Mouse (Mus musculus): ENCODE results near the gene Fchsd2. TPM values are rescaled to one million over a fixed set of nuclear protein-coding genes. Genes with fewer than 3 reads are reported as not detected.

Gene Fchsd2
- polyA plus RNA-seq, 1 experiment = 54.0 TPM

DNA sequence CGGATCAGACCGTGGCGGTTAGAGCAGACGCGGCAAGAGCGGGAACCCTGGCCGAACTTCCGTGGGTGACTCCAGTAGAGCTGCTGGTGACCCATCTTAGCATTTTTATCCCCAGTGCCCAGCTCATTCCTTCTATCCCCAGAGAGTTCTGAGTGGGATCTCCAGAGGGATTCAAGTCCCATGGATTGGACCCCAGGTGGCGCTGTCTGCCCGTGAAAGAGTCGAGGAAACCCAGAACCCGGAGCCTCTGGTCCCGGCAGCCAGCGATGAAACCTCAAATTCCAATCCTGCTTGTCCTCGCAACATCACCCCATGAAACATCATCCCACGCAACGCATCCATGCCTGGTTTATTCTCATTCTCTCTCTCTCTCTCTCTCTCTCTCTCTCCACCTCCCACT, 31.3 kb upstream of the Fchsd2 start:
- peak; percentile 91 for DNase-seq (ENCODE audit: low read depth)
- TF ChIP-seq POLR2A (IDR thresholded peaks at IDR 0.05; ENCODE audit: borderline replicate concordance, extremely low read depth, insufficient read depth, insufficient read length, poor library complexity, severe bottlenecking) (no peak), CTCF (IDR thresholded peaks at IDR 0.05; ENCODE audit: borderline replicate concordance, extremely low read depth, insufficient read depth, insufficient read length) (peak; percentile 92)

DNA sequence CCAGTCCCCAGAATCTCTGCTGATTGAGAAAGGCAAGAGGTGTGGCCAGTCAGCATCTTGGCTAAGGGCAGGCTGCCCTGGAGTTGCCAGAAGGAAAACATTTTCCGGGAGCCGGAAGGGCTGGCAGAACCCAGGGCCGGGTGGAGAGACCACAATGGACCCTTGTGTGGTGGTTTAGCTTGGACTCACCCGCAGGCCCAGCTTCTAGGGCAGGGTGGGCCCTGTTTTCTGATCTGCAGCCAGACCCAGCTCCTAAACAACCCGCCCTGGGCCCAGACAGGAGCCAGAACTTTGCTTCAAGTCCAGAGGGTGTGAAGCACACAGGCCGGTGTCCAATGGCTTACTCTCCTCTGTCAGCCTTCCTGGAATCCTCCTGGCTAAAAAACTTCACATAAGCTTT, 30.4 kb upstream of the Fchsd2 start:
- no peak for TF ChIP-seq CTCF (IDR thresholded peaks at IDR 0.05; ENCODE audit: borderline replicate concordance, extremely low read depth, insufficient read depth, insufficient read length)

DNA sequence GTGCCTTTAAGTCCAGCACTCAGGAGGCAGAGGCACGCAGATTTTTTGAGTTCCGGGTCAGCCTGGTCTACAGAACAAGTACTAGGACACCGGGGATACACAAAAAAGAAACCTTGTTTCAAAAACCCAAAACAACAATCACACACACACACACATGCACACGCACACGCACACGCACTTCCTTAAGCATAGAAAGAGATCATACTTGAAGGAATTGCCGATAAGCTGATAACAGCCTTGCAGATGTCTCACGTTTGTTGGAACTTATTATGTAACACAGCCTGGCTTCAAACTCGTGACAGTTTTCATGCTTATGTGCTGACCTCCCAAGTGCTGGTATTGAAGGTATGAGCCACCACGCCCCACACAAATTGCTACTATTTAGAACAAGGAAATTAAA, 29.1 kb upstream of the Fchsd2 start:
- TF ChIP-seq POLR2A (IDR thresholded peaks at IDR 0.05; ENCODE audit: borderline replicate concordance, extremely low read depth, insufficient read depth, insufficient read length, poor library complexity, severe bottlenecking) = no peak
- no peak for TF ChIP-seq CTCF (IDR thresholded peaks at IDR 0.05; ENCODE audit: borderline replicate concordance, extremely low read depth, insufficient read depth, insufficient read length)

More for the DNA sequence above, 30.4 kb upstream of the Fchsd2 start:
- no peak for DNase-seq (ENCODE audit: low read depth)

DNA sequence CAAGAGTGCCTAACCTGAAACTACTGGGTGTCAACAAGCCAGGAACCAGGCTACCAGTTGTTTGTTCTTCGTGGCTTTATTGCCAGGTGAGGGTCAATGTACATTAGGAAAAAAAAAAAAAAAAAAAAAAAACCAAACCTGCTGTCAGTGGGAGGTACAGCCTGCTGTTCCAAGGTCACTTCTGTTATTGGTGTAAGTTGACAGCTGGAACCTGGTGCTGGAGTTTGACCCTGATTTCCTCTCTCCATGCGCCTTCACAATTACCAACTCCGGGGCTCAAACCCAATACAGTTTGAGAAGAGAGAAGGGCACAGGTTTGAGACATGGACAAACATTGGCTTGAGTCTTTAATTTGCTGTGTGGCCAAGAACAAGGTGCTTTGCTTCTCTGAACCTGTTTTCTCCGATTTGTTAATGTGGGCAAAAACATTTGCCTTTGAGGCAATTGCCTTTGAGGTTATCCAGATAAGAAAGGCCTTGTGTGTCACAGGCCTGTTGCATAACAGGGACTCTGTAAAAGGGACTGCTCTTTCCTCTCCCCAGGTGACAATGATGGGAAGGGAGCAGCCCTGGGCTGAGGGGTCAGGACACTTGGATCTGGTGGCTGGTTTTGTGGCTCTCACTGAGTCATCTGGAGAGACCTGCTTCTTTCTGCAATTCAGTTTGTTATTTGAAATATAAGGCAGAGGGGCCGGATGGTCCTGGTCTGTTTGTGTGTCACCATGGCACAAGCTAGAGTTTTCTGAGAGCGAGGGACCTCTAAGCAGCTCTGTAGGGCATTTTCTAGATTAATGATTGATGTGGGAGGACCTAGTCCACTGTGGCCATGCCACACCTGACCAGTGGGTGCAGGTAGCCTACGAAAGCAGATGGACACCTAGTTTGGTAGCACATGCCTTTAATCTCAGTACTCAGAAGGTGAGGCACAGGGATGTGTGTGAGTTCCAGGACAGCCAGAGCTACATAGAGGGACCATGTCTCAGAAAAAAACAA, 27.7 kb upstream of the Fchsd2 start:
- no peak for DNase-seq (ENCODE audit: low read depth)
- TF ChIP-seq CTCF (IDR thresholded peaks at IDR 0.05; ENCODE audit: borderline replicate concordance, extremely low read depth, insufficient read depth, insufficient read length) (no peak), POLR2A (IDR thresholded peaks at IDR 0.05; ENCODE audit: borderline replicate concordance, extremely low read depth, insufficient read depth, insufficient read length, poor library complexity, severe bottlenecking) (no peak)

More for the DNA sequence above, 29.1 kb upstream of the Fchsd2 start:
- DNase-seq (ENCODE audit: low read depth) = no peak

DNA sequence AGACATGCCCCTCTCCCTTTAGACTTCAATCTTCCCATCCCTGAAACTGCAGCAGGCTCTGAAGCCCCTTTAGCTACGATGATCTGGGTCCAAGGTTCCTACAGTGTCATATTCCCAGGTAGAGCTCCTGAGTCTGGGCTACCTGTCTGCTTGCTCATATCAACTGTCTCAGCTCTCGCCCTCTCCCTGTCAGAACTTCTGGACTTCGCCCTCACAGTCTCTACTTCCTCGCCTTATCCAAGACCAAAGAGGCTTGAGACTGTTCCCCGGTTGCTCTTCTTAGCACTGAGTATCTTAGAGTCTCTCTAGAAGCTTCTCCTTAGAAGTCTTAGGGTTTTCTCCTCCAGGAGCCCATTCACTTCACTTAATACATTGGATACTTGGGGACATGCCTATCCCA, 26.7 kb upstream of the Fchsd2 start:
- DNase-seq (ENCODE audit: low read depth) = no peak
- TF ChIP-seq CTCF (IDR thresholded peaks at IDR 0.05; ENCODE audit: borderline replicate concordance, extremely low read depth, insufficient read depth, insufficient read length) (no peak), POLR2A (IDR thresholded peaks at IDR 0.05; ENCODE audit: borderline replicate concordance, extremely low read depth, insufficient read depth, insufficient read length, poor library complexity, severe bottlenecking) (no peak)

DNA sequence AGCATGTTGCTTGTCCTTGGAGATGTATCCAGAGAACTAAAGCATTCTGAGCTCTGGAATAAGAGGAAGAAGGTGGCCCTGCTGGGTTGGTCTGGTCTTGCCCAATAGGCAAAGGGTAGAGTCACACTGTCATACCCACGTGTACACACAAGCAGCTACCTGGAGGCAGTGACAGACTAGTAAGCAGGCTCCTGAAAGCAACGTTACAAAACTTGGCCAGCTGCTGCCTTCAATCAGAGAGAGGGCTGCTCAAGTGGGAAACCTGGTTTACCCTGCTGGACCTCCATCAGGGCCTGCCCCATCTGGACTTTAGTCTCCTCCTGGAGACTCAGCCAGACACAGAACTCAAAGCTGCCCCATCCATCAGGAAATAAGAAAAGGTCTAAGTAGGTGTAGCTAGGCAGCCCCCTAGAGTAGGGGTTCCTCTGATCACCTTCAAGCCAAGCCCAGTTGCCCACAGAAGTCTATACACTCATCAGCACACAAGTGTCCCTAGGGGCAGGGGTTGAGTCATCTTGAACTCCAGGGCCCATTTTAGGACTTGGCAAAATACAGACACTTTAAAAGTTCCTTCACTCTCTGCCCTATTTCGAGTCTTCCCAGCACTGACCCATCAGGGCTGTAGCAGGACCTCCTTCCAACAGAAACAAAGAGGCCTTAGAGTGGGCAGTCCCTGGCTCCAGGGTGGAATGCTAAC, 25.9 kb upstream of the Fchsd2 start:
- TF ChIP-seq POLR2A (IDR thresholded peaks at IDR 0.05; ENCODE audit: borderline replicate concordance, extremely low read depth, insufficient read depth, insufficient read length, poor library complexity, severe bottlenecking) = no peak
- no peak for TF ChIP-seq CTCF (IDR thresholded peaks at IDR 0.05; ENCODE audit: borderline replicate concordance, extremely low read depth, insufficient read depth, insufficient read length)
- DNase-seq (ENCODE audit: low read depth) = no peak

DNA sequence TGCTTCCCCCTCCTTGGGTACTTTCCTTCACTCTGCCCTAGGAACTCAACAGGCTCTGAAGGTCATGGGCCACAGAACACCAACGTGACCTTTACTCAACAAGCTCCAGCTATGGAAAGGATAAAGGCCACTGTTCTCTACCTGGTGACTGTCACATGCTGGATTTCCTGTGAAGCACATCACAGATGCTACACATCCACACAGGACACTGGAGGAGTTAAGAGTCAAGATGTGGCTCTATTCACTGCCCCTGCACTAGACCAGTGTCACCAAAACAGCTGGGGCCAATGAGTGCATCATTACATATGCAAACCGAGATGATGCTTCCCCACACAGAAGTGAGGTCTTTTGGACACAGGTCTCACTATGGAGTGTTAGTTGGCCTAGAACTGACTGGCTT, 25.1 kb upstream of the Fchsd2 start:
- DNase-seq (ENCODE audit: low read depth) = no peak
- TF ChIP-seq POLR2A (IDR thresholded peaks at IDR 0.05; ENCODE audit: borderline replicate concordance, extremely low read depth, insufficient read depth, insufficient read length, poor library complexity, severe bottlenecking) = no peak
- TF ChIP-seq CTCF (IDR thresholded peaks at IDR 0.05; ENCODE audit: borderline replicate concordance, extremely low read depth, insufficient read depth, insufficient read length) = no peak

DNA sequence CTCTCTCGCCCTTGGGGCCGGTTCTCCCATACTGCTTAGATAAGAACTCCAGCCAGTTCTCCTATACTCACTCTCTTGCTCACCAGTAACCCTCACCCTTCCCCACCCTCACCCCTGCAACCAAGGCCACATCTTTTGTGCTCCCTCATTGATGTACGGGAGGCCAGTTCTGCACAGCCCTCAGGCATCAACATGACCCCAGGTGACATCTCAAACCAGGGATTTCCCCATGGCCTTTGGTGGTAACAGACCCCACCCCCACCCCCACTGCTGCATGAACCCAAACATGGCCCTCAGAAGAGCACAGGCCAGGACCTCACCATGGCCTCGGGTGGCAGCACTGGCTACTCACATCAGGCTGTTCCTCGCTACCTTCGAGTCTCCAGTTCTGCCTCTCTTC, 23.4 kb upstream of the Fchsd2 start:
- TF ChIP-seq CTCF (IDR thresholded peaks at IDR 0.05; ENCODE audit: borderline replicate concordance, extremely low read depth, insufficient read depth, insufficient read length) (no peak), POLR2A (IDR thresholded peaks at IDR 0.05; ENCODE audit: borderline replicate concordance, extremely low read depth, insufficient read depth, insufficient read length, poor library complexity, severe bottlenecking) (no peak)
- no peak for DNase-seq (ENCODE audit: low read depth)

DNA sequence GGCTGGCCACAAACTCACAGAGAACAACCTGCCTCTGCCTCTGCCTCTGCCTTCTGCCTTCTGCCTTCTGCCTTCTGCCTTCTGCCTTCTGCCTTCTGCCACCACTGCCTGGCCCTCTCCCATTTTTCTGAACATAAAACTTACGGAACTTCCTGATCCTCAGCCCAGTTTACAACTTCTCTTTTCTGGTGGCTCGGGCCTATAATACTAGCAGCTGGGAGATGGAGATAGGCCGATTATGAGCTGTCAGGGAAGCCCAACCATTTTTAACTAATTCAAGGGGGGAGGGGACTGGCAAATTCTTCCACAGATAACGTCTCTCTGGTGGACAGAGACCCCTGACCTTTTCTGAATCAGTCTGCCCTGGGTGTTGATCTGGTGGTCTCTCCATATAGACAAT, 22.3 kb upstream of the Fchsd2 start:
- DNase-seq (ENCODE audit: low read depth) = no peak
- TF ChIP-seq POLR2A (IDR thresholded peaks at IDR 0.05; ENCODE audit: borderline replicate concordance, extremely low read depth, insufficient read depth, insufficient read length, poor library complexity, severe bottlenecking) (no peak), CTCF (IDR thresholded peaks at IDR 0.05; ENCODE audit: borderline replicate concordance, extremely low read depth, insufficient read depth, insufficient read length) (no peak)

DNA sequence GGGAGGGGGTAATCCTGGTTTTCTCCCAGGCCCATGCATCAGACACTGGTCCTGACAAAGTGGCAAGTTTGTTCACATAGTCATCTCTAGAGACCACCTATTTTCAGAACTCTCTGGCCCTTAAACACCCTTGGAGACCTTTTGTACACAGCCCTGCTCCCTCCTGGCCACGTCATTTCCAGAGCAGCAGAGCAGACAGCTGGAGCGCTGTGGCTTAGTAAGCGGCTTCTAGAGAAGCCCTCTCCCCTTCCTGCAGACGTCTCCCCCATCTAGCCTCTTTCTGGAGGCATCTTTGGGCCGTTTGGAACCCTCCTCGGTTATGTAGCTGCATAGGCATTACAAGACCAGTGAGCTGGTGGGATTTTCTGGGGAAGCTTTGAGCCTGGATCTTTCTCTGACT, 21.6 kb upstream of the Fchsd2 start:
- DNase-seq (ENCODE audit: low read depth) = no peak
- TF ChIP-seq CTCF (IDR thresholded peaks at IDR 0.05; ENCODE audit: borderline replicate concordance, extremely low read depth, insufficient read depth, insufficient read length) = no peak
- TF ChIP-seq POLR2A (IDR thresholded peaks at IDR 0.05; ENCODE audit: borderline replicate concordance, extremely low read depth, insufficient read depth, insufficient read length, poor library complexity, severe bottlenecking) = no peak

DNA sequence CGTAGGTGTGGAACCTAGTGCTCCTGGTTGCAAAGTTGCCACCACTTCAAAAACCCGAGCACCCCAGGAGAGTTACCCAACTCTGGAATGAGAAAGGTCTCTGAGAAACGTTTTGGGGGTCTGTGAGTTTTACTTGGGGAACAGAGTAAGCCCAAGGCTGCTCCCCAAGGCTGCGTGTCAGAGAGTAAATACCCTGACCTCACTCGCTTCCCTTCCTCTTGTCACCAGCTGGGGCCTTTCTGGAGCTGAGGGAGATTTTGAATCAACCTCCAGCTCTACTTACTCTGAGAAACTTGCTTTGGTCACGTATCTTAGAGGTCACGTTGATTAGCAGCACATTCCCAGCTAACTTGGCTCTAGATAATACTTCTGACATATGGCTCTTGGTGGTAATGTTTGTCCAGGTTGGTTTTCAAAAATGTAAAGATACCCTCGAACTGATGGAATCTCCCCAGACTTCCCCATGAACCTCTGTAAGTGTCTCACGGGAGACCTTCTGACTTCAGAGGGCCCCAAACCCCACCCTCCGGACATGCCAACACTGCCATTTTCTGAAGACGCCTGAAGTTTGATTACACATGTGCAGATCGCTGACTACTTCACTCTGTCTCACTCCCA, 20.4 kb upstream of the Fchsd2 start:
- DNase-seq (ENCODE audit: low read depth) = no peak
- TF ChIP-seq POLR2A (IDR thresholded peaks at IDR 0.05; ENCODE audit: borderline replicate concordance, extremely low read depth, insufficient read depth, insufficient read length, poor library complexity, severe bottlenecking) = no peak
- TF ChIP-seq CTCF (IDR thresholded peaks at IDR 0.05; ENCODE audit: borderline replicate concordance, extremely low read depth, insufficient read depth, insufficient read length) = no peak

Measured in brain, embryonic 14.5 days (tissue).